Mouse (Mus musculus): Measurements from ENCODE around the gene Sim1.

DNA sequence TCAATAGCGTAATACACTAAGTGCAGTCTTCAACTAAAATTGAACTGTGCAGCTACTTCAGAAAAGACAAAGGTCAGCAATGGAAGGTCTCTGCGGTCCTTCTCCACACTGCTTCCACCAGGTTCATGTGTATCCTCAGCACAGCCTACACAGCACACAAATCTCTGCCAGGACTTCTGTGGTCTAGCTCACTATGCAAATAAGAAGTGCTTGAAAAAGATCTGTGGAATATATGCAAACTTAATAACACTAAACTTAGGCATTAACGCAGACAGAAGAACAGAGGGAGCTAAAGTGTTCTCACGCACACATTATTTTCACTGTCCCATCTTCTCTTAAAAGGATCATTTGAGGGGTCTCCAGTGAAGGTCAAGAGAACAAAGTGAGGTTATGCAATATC lies 26.4 kb upstream of the Sim1 start:
- no peak for TF ChIP-seq CTCF (IDR thresholded peaks at IDR 0.05; ENCODE audit: insufficient read depth, low read length)
- TF ChIP-seq POLR2A (IDR thresholded peaks at IDR 0.05; ENCODE audit: borderline replicate concordance, extremely low read depth, low read depth, low read length), result no peak
